Mouse (Mus musculus) spleen, postnatal 14 days (tissue): ENCODE measurements at regions not wholly inside any gene's neighbourhood (a gene's known extent, or its start where the extent isn't known, plus 50 kb on each side); places are given as distances from the start of the nearest gene placed in this dataset.

ENCODE experiments used
- DNase-seq, 2 experiments: peaks; one replicate each; pipeline ENCODE4 v3.0.0; 2021 to 2022; ENCODE audit warnings: low spot score in 2 of 2

- DNase-seq: no peak
Measured at GRCm38 (mm10) chr1:88960142-88960541, 110.1 kb upstream of the Sh3bp4 start.

- DNase-seq: no peak
Measured at GRCm38 (mm10) chr1:88964045-88964747, 106.0 kb upstream of the Sh3bp4 start.

GRCm38 (mm10) chr1:88966416-88966815 is 103.8 kb upstream of the Sh3bp4 start:
- no peak for DNase-seq

GRCm38 (mm10) chr1:88968142-88968541 is 102.1 kb upstream of the Sh3bp4 start:
- DNase-seq: no peak

GRCm38 (mm10) chr1:88969016-88969415 is 101.2 kb upstream of the Sh3bp4 start:
- no peak for DNase-seq

- no peak for DNase-seq
Measured at GRCm38 (mm10) chr1:88969630-88970029, 100.6 kb upstream of the Sh3bp4 start.

GRCm38 (mm10) chr1:88976101-88976500 is 94.1 kb upstream of the Sh3bp4 start:
- DNase-seq: no peak

GRCm38 (mm10) chr1:88988011-88988695 is 82.1 kb upstream of the Sh3bp4 start:
- no peak for DNase-seq

- no peak for DNase-seq
Measured at GRCm38 (mm10) chr1:88994588-88995331, 75.5 kb upstream of the Sh3bp4 start.

GRCm38 (mm10) chr1:88995945-88996344 is 74.3 kb upstream of the Sh3bp4 start:
- DNase-seq: no peak

- DNase-seq: no peak
Measured at GRCm38 (mm10) chr1:88996657-88997056, 73.6 kb upstream of the Sh3bp4 start.

- DNase-seq: no peak
Measured at GRCm38 (mm10) chr1:88997847-88998246, 72.4 kb upstream of the Sh3bp4 start.

GRCm38 (mm10) chr1:89002326-89002725 is 67.9 kb upstream of the Sh3bp4 start:
- DNase-seq: no peak

- DNase-seq: no peak
Measured at GRCm38 (mm10) chr1:89003752-89004151, 66.5 kb upstream of the Sh3bp4 start.

- no peak for DNase-seq
Measured at GRCm38 (mm10) chr1:89007476-89007875, 62.7 kb upstream of the Sh3bp4 start.

- no peak for DNase-seq
Measured at GRCm38 (mm10) chr1:89010170-89010569, 60.0 kb upstream of the Sh3bp4 start.

- DNase-seq: no peak
Measured at GRCm38 (mm10) chr1:89011454-89011853, 58.8 kb upstream of the Sh3bp4 start.

GRCm38 (mm10) chr1:89015385-89015784 is 54.8 kb upstream of the Sh3bp4 start:
- DNase-seq: no peak

- no peak for DNase-seq
Measured at GRCm38 (mm10) chr1:89015845-89016244, 54.4 kb upstream of the Sh3bp4 start.

- DNase-seq: no peak
Measured at GRCm38 (mm10) chr1:89019778-89020373, 50.3 kb upstream of the Sh3bp4 start.
